Mouse (Mus musculus): ENCODE results near the gene Hoxc6.

GRCm38 (mm10) chr15:102987124-102987833, 10.8 kb upstream of the Hoxc6 start:
- TF ChIP-seq TAL1 (IDR thresholded peaks at IDR 0.05; ENCODE audit: low read length) (no peak), GATA1 (IDR thresholded peaks at IDR 0.05; ENCODE audit: low read length) (no peak)
